Mouse (Mus musculus) v-Abl transformed pro-B cells (cell line): ENCODE data around the gene Mtrf1.

ENCODE experiments used
- in situ Hi-C, 2 experiments: fragments of 400-800 bp; cut with MboI; formaldehyde crosslinking; loops; one replicate each; pipeline ENCODE4 v1.15.1; 2025; ENCODE audit not compliant: unreplicated experiment in 2 of 2

Mtrf1 gene

GRCm38 (mm10) chr14:79441441-79441840 is 43.9 kb downstream of the Mtrf1 start:
- in situ Hi-C loops, result no loop called here

GRCm38 (mm10) chr14:79444601-79445000 is 47.0 kb downstream of the Mtrf1 start:
- in situ Hi-C loops, result no loop called here

- in situ Hi-C loops, result no loop called here
These were observed 47.6 kb downstream of the Mtrf1 start for GRCm38 (mm10) chr14:79445055-79445620.

GRCm38 (mm10) chr14:79451681-79452590 is 54.4 kb downstream of the Mtrf1 start, which contains the start of gene Kbtbd6:
TSS of gene Kbtbd6 (plus strand) at chr14:79451835.
- in situ Hi-C loops, result loop anchor here in 1 of 2 experiments (25.0 kb wide), 1 partner anchor 790 kb away; no protein-coding TSS in a partner anchor

GRCm38 (mm10) chr14:79452591-79452934 is 55.0 kb downstream of the Mtrf1 start:
- in situ Hi-C loops, result loop anchor here in 1 of 2 experiments (25.0 kb wide), 1 partner anchor 790 kb away; no protein-coding TSS in a partner anchor

- in situ Hi-C loops, result loop anchor here in 1 of 2 experiments (5.0 to 25.0 kb wide), 3 partner anchors 68 to 798 kb away; partner anchors contain the start of gene Naa16
These were observed 62.8 kb downstream of the Mtrf1 start for GRCm38 (mm10) chr14:79460401-79460800.

GRCm38 (mm10) chr14:79460988-79461387 is 63.4 kb downstream of the Mtrf1 start:
- in situ Hi-C loops, result loop anchor here in 1 of 2 experiments (5.0 to 25.0 kb wide), 3 partner anchors 69 to 799 kb away; partner anchors contain the start of gene Naa16

- in situ Hi-C loops, result loop anchor here (5.0 to 25.0 kb wide), 5 partner anchors 73 to 803 kb away; partner anchors contain the start of gene Naa16 (in 1 of the 2)
These were observed 68.1 kb downstream of the Mtrf1 start for GRCm38 (mm10) chr14:79465623-79466022.

- in situ Hi-C loops, result loop anchor here (5.0 to 25.0 kb wide), 5 partner anchors 75 to 805 kb away; partner anchors contain the start of gene Naa16 (in 1 of the 2)
These were observed 70.0 kb downstream of the Mtrf1 start for GRCm38 (mm10) chr14:79467621-79468020.
